Mouse (Mus musculus): ENCODE data around the gene Ubald2. TPM values are rescaled to one million over a fixed set of nuclear protein-coding genes. Genes with fewer than 3 reads are reported as not detected.

The Ubald2 gene
- polyA plus RNA-seq, 1 experiment from 2014 or later: 80.2 TPM

Other genes starting within 250 kb of the Ubald2 start
- 62.3 and 63.8 TPM in 2 replicates for gene Ten1, start 235.2 kb upstream of the Ubald2 start, polyA plus RNA-seq (2014; fragmentation: Nextera tagmentation; extraction: Ambion mirVana)
- 22.7 and 23.6 TPM in 2 replicates for gene Acox1, start 235.0 kb upstream of the Ubald2 start, polyA plus RNA-seq (2014; fragmentation: Nextera tagmentation; extraction: Ambion mirVana)
- 0.56 TPM in 2 replicates for gene Evpl, start 196.0 kb upstream of the Ubald2 start, polyA plus RNA-seq (2014; fragmentation: Nextera tagmentation; extraction: Ambion mirVana)
- 88.4 and 89.4 TPM in 2 replicates for gene Srp68, start 159.9 kb upstream of the Ubald2 start, polyA plus RNA-seq (2014; fragmentation: Nextera tagmentation; extraction: Ambion mirVana)
- gene Galr2, start 153.2 kb upstream of the Ubald2 start, polyA plus RNA-seq (2014; fragmentation: Nextera tagmentation; extraction: Ambion mirVana): 0.11 TPM in 1 of 2 replicates, not detected in the other
- gene Exoc7, start 126.9 kb upstream of the Ubald2 start, polyA plus RNA-seq (2014; fragmentation: Nextera tagmentation; extraction: Ambion mirVana): 47.4 and 51.3 TPM in 2 replicates
- 1.2 and 1.3 TPM in 2 replicates for gene Foxj1, start 98.7 kb upstream of the Ubald2 start, polyA plus RNA-seq (2014; fragmentation: Nextera tagmentation; extraction: Ambion mirVana)
- 5.0 and 6.8 TPM in 2 replicates for gene Rnf157, start 21.1 kb upstream of the Ubald2 start, polyA plus RNA-seq (2014; fragmentation: Nextera tagmentation; extraction: Ambion mirVana)
- 0.16 TPM in 1 of 2 replicates, not detected in the other for gene Qrich2, start 32.1 kb downstream of the Ubald2 start, polyA plus RNA-seq (2014; fragmentation: Nextera tagmentation; extraction: Ambion mirVana)
- gene Prpsap1, start 60.1 kb downstream of the Ubald2 start, polyA plus RNA-seq (2014; fragmentation: Nextera tagmentation; extraction: Ambion mirVana): 133 and 135 TPM in 2 replicates
- 39.0 and 44.1 TPM in 2 replicates for gene Sphk1, start 96.8 kb downstream of the Ubald2 start, polyA plus RNA-seq (2014; fragmentation: Nextera tagmentation; extraction: Ambion mirVana)
- gene Ube2o, start 147.4 kb downstream of the Ubald2 start, polyA plus RNA-seq (2014; fragmentation: Nextera tagmentation; extraction: Ambion mirVana): 13.5 and 13.9 TPM in 2 replicates
- not detected in 2 replicates for gene Aanat, start 152.3 kb downstream of the Ubald2 start, polyA plus RNA-seq (2014; fragmentation: Nextera tagmentation; extraction: Ambion mirVana)
- gene Rhbdf2, start 192.9 kb downstream of the Ubald2 start, polyA plus RNA-seq (2014; fragmentation: Nextera tagmentation; extraction: Ambion mirVana): 9.9 and 10.6 TPM in 2 replicates
- gene Prcd, start 219.4 kb downstream of the Ubald2 start, polyA plus RNA-seq (2014; fragmentation: Nextera tagmentation; extraction: Ambion mirVana): 0.62 and 0.74 TPM in 2 replicates
- 2.0 and 2.5 TPM in 2 replicates for gene Cygb, start 220.2 kb downstream of the Ubald2 start, polyA plus RNA-seq (2014; fragmentation: Nextera tagmentation; extraction: Ambion mirVana)

Data from liver, embryonic 11.5 days (tissue).